38 mouse cellular contexts compared by ENCODE assay signal in the genomic region with DNA sequence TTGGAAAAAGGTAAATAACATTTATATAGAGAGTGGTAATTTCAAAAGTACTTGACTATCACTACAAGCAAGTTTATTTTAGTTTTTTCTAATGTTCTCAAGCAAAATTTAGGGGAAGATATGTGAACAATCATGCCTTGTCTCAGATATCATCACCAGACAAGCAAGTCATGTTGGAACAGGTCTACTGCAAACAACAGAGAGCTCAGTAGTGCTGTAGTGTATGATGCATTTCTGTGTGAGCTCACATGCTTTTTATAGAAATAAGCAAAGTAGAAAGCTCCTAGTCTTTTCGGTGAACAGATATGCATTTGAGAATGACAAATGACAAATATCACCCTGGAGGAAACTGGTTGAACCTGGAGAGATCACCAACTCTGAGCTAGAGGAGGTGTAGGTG. TPM values are rescaled to one million over a fixed set of nuclear protein-coding genes. Genes with fewer than 3 reads are reported as not detected.
"Had no signal": no experiment of that assay in that cellular context is flagged by ENCODE, and none has a peak within 500 bp of the region (broad histone marks: within the 10 kb centered on the region; RNA-seq: fewer than 3 reads in every experiment).

Gene Skint8 (plus strand): TSS at position 301 of the 400 bp plus-strand sequence.

- H3K9ac ChIP-seq: limb, embryonic 12.5 days; limb, embryonic 13.5 days; limb, embryonic 15.5 days; liver, embryonic 12.5 days; liver, embryonic 13.5 days; liver, embryonic 14.5 days; liver, embryonic 15.5 days; liver, postnatal 0 days; lung, embryonic 14.5 days; lung, embryonic 15.5 days; midbrain, embryonic 12.5 days; midbrain, embryonic 13.5 days; midbrain, embryonic 15.5 days; neural tube, embryonic 12.5 days had no signal

- H3K4me1 ChIP-seq: limb, embryonic 10.5 days; limb, embryonic 12.5 days; limb, embryonic 13.5 days; limb, embryonic 15.5 days; liver, embryonic 12.5 days; liver, embryonic 13.5 days; liver, embryonic 15.5 days; lung, embryonic 15.5 days; megakaryocyte, embryonic 14.5 days; midbrain, embryonic 10.5 days; midbrain, embryonic 12.5 days; midbrain, embryonic 13.5 days; midbrain, embryonic 15.5 days; neural tube, embryonic 12.5 days had no signal

- H3K4me2 ChIP-seq: limb, embryonic 12.5 days; limb, embryonic 13.5 days; limb, embryonic 15.5 days; liver, embryonic 11.5 days; liver, embryonic 12.5 days; liver, embryonic 13.5 days; liver, embryonic 15.5 days; lung, embryonic 14.5 days; lung, embryonic 15.5 days; midbrain, embryonic 11.5 days; midbrain, embryonic 12.5 days; midbrain, embryonic 13.5 days; midbrain, embryonic 15.5 days; neural tube, embryonic 12.5 days had no signal

- ATAC-seq: liver, embryonic 12.5 days; liver, postnatal 0 days; lung, postnatal 0 days; midbrain, embryonic 13.5 days; midbrain, embryonic 15.5 days; midbrain, embryonic 16.5 days had no signal

- H3K27me3 ChIP-seq: limb, embryonic 12.5 days; limb, embryonic 13.5 days; limb, embryonic 15.5 days; liver, embryonic 12.5 days; liver, embryonic 13.5 days; liver, embryonic 15.5 days; lung, embryonic 15.5 days; megakaryocyte, embryonic 14.5 days; midbrain, embryonic 12.5 days; midbrain, embryonic 13.5 days; midbrain, embryonic 15.5 days; neural tube, embryonic 12.5 days had no signal

- H3K27ac ChIP-seq: limb, embryonic 10.5 days; limb, embryonic 12.5 days; limb, embryonic 13.5 days; limb, embryonic 15.5 days; liver, embryonic 12.5 days; liver, embryonic 13.5 days; liver, embryonic 14.5 days; liver, embryonic 15.5 days; lung, embryonic 15.5 days; macrophage; midbrain, embryonic 10.5 days; midbrain, embryonic 12.5 days; midbrain, embryonic 13.5 days; midbrain, embryonic 15.5 days; neural tube, embryonic 12.5 days had no signal

- H3K36me3 ChIP-seq: limb, embryonic 10.5 days; limb, embryonic 12.5 days; limb, embryonic 13.5 days; limb, embryonic 15.5 days; liver, embryonic 12.5 days; liver, embryonic 13.5 days; liver, embryonic 15.5 days; lung, embryonic 15.5 days; midbrain, embryonic 10.5 days; midbrain, embryonic 12.5 days; midbrain, embryonic 13.5 days; midbrain, embryonic 15.5 days; neural tube, embryonic 12.5 days had no signal

- H3K9me3 ChIP-seq: limb, embryonic 10.5 days; limb, embryonic 15.5 days; liver, embryonic 13.5 days; liver, embryonic 15.5 days; lung, embryonic 15.5 days; megakaryocyte, embryonic 14.5 days; midbrain, embryonic 13.5 days; midbrain, embryonic 15.5 days had no signal

- DNase-seq: left cerebral cortex, postnatal 4 days; liver; liver, embryonic 13.5 days; liver, postnatal 0 days; lung, adult 18-20 months; lung, adult 2 months; lung, embryonic 14.5 days; lung, postnatal 10 days; lung, postnatal 14 days; lung, postnatal 36 days; lung, postnatal 4 days; midbrain, embryonic 14.5 days had no signal

- H3K4me3 ChIP-seq: limb, embryonic 10.5 days; limb, embryonic 12.5 days; limb, embryonic 13.5 days; limb, embryonic 15.5 days; liver, embryonic 12.5 days; liver, embryonic 13.5 days; liver, embryonic 15.5 days; lung, embryonic 15.5 days; megakaryocyte, embryonic 14.5 days; midbrain, embryonic 10.5 days; midbrain, embryonic 12.5 days; midbrain, embryonic 13.5 days; midbrain, embryonic 15.5 days; myocyte; neural tube, embryonic 12.5 days had no signal

RNA-seq across cellular contexts. Expression of gene Skint8, which starts in this region (rescaled TPM):
- polyA plus RNA-seq: limb, embryonic 10.5 days; limb, embryonic 11.5 days; limb, embryonic 12.5 days; limb, embryonic 13.5 days; liver, adult 2 months; liver, embryonic 11.5 days; liver, embryonic 12.5 days; liver, embryonic 13.5 days; liver, embryonic 14.5 days; liver, embryonic 15.5 days; liver, embryonic 16.5 days; liver, postnatal 0 days; lung, embryonic 14.5 days; lung, embryonic 15.5 days; lung, embryonic 16.5 days; lung, postnatal 0 days; macrophage; midbrain, embryonic 10.5 days; midbrain, embryonic 11.5 days; midbrain, embryonic 12.5 days; midbrain, embryonic 13.5 days; midbrain, embryonic 14.5 days; midbrain, embryonic 15.5 days; midbrain, embryonic 16.5 days; midbrain, postnatal 0 days; myocyte; neural tube, embryonic 11.5 days; neural tube, embryonic 12.5 days had no signal
